Mouse (Mus musculus): ENCODE data around the gene Necab3. TPM values are rescaled to one million over a fixed set of nuclear protein-coding genes. Genes with fewer than 3 reads are reported as not detected.

The Necab3 gene
- total RNA-seq, 2 experiments from 2014 or later = 26.8 to 28.6 TPM

Other genes with a start within 250 kb of the Necab3 start
- gene Cdk5rap1, start 185.9 kb downstream of the Necab3 start, total RNA-seq (2021) = 10 to 100 TPM; 12.7 to 16.7 TPM
- gene Snta1, start 150.8 kb downstream of the Necab3 start, total RNA-seq (2021) = 10 to 100 TPM; 42.3 to 48.0 TPM
- gene Cbfa2t2, start 122.4 kb downstream of the Necab3 start, total RNA-seq (2021) = 10 to 100 TPM; 49.7 to 57.7 TPM
- under 1 TPM in 1 of 2 experiments, not detected in 1; 0.99 TPM for gene 1700003F12Rik, start 11.8 kb downstream of the Necab3 start, total RNA-seq (2021)
- gene Actl10, start 7.1 kb downstream of the Necab3 start, total RNA-seq (2021) = not detected
- gene E2f1, start 11.0 kb upstream of the Necab3 start, total RNA-seq (2021) = 1 to 10 TPM; 4.9 to 5.8 TPM
- gene Pxmp4, start 44.8 kb upstream of the Necab3 start, total RNA-seq (2021) = 10 to 100 TPM in 1 of 2 experiments, 1 to 10 TPM in 1; 10.0 to 10.5 TPM
- gene Zfp341, start 54.4 kb upstream of the Necab3 start, total RNA-seq (2021) = 10 to 100 TPM in 1 of 2 experiments, 1 to 10 TPM in 1; 9.2 to 10.1 TPM
- gene 4930519P11Rik, start 54.5 kb upstream of the Necab3 start, total RNA-seq (2021) = not detected
- 100 to 1,000 TPM; 212 to 220 TPM for gene Chmp4b, start 92.8 kb upstream of the Necab3 start, total RNA-seq (2021)
- gene Gm14214, start 211.1 kb upstream of the Necab3 start, total RNA-seq (2021) = not detected
- gene Raly, start 232.2 kb upstream of the Necab3 start, total RNA-seq (2021) = 10 to 100 TPM; 66.5 to 67.0 TPM
- not detected for gene a, start 232.5 kb upstream of the Necab3 start, total RNA-seq (2021)

All from layer of hippocampus, postnatal 36 days (tissue).